Mouse (Mus musculus): ENCODE measurements around the gene Ccdc124. TPM values are rescaled to one million over a fixed set of nuclear protein-coding genes. Genes with fewer than 3 reads are reported as not detected.
A peak's percentile ranks its signal among the peaks of the same experiment; 100 is the strongest.
"Not testable (repeated sequence)": the region's sequence is repeated elsewhere in the genome, so short reads cannot be mapped to it uniquely, and the experiment has no call there.

Ccdc124 gene
- total RNA-seq, 2 experiments from 2014 or later, result 42.4 to 46.2 TPM

GRCm38 (mm10) chr8:70845108-70845507 lies 28.6 kb downstream of the Ccdc124 start:
- no peak for DNase-seq

- peak; percentile 85 to 95 for DNase-seq
These were observed 29.2 kb downstream of the Ccdc124 start for GRCm38 (mm10) chr8:70844523-70844922.

GRCm38 (mm10) chr8:70843941-70844340 lies 29.8 kb downstream of the Ccdc124 start:
- DNase-seq, result no peak

- DNase-seq, result no peak
These were observed 30.4 kb downstream of the Ccdc124 start for GRCm38 (mm10) chr8:70843214-70843773.

GRCm38 (mm10) chr8:70842484-70842883 lies 31.3 kb downstream of the Ccdc124 start:
- no peak for DNase-seq

- peak; percentile 88 to 98 for DNase-seq
These were observed 32.3 kb downstream of the Ccdc124 start for GRCm38 (mm10) chr8:70841147-70842072.

- no peak for DNase-seq
These were observed 33.1 kb downstream of the Ccdc124 start for GRCm38 (mm10) chr8:70840590-70840989.

- DNase-seq, result peak; percentile 98 to 100
These were observed 34.1 kb downstream of the Ccdc124 start, which contains the start of gene Arrdc2 for GRCm38 (mm10) chr8:70839408-70840351. Gene Arrdc2 (minus strand): TSS chr8:70839720.

- peak; percentile 47 to 62 for DNase-seq
These were observed 34.9 kb downstream of the Ccdc124 start for GRCm38 (mm10) chr8:70838654-70839407.

GRCm38 (mm10) chr8:70836666-70837065 lies 37.1 kb downstream of the Ccdc124 start:
- no peak for DNase-seq

- peak; percentile 33 to 48 for DNase-seq
These were observed 39.7 kb downstream of the Ccdc124 start for GRCm38 (mm10) chr8:70834071-70834470.

- DNase-seq, result peak; percentile 89 to 91
These were observed 40.2 kb downstream of the Ccdc124 start for GRCm38 (mm10) chr8:70833520-70833919.

GRCm38 (mm10) chr8:70833018-70833482 lies 40.7 kb downstream of the Ccdc124 start:
- peak; percentile 54 to 68 for DNase-seq

GRCm38 (mm10) chr8:70832371-70832770 lies 41.4 kb downstream of the Ccdc124 start:
- DNase-seq, result peak; percentile 45 to 62

- DNase-seq, result no peak
These were observed 42.2 kb downstream of the Ccdc124 start for GRCm38 (mm10) chr8:70831517-70831916.

- DNase-seq, result no peak
These were observed 45.9 kb downstream of the Ccdc124 start for GRCm38 (mm10) chr8:70827796-70828195.

- DNase-seq, result no peak
These were observed 46.7 kb downstream of the Ccdc124 start for GRCm38 (mm10) chr8:70827010-70827409.

- DNase-seq, result no peak
These were observed 47.9 kb downstream of the Ccdc124 start for GRCm38 (mm10) chr8:70825816-70826215.

GRCm38 (mm10) chr8:70823802-70824201 lies 49.9 kb downstream of the Ccdc124 start:
- DNase-seq, result no peak

GRCm38 (mm10) chr8:70822594-70822993 lies 51.1 kb downstream of the Ccdc124 start:
- DNase-seq, result not testable (repeated sequence)

- DNase-seq, result no peak
These were observed 51.7 kb downstream of the Ccdc124 start for GRCm38 (mm10) chr8:70821992-70822391.

Data from heart, adult 18-20 months (tissue).